Mouse (Mus musculus): ENCODE results near the gene Pmis2. TPM values are rescaled to one million over a fixed set of nuclear protein-coding genes. Genes with fewer than 3 reads are reported as not detected.
A peak's percentile ranks its signal among the peaks of the same experiment; 100 is the strongest.

Gene Pmis2
- polyA plus RNA-seq, 1 experiment from 2014 or later, result not detected

DNA sequence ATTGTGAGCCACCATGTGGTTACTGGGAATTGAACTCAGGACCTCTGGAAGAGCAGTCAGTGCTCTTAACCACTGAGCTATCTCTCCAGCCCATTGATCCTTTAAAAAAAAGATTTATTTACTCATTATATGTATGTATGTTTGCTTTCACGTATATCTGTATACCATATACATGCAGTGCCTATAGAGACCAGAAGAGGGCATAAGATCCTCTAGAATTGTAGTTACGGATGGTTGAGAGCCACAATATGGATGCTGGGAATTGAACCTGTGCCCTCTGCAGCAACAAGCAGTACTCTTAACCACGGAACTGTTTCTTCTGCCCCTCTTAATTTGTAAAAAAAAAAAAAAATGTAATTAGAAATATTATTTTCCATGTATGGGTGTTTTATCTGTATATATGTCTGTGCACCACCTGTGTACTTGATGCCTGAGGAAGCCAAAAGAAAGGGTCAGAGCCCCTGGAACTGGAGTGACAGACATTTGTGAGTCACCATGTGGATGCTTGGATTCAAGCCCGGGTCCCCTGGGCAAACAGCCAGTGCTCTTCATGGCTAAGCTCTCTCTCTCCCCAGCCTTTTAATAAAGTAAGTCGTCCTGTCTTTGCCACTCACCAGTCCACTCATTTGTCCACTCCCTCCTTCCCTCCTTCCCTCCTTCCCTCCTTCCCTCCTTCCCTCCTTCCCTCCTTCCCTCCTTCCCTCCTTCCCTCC, 7.0 kb upstream of the Pmis2 start:
- no peak overlapping the region for H3K4me3 ChIP-seq (ENCODE audit: low read depth, low read length)
- H3K4me2 ChIP-seq (replicated peaks; ENCODE audit: low read depth), result no peak overlapping the region
- no peaks in the 10 kb centered on the region for H3K27me3 ChIP-seq (ENCODE audit: control insufficient read depth, insufficient read depth, low read length)
- peak; percentile 57 for TF ChIP-seq CTCF (IDR thresholded peaks at IDR 0.05; ENCODE audit: low read depth)
- no peak for TF ChIP-seq EP300 (optimal IDR thresholded peaks at IDR 0.05)
- no peaks in the 10 kb centered on the region for H3K9me3 ChIP-seq (ENCODE audit: control insufficient read depth, low read length)
- WGBS, result 48% methylated on average over 5 of the region's 5 CpGs
- DNase-seq (ENCODE audit: low spot score) (no peak), ATAC-seq (ENCODE audit: low FRiP score, low TSS enrichment) (no peak)
- H3K9ac ChIP-seq (ENCODE audit: low read length), result no peak overlapping the region
- H3K27ac ChIP-seq (replicated peaks), result no peak overlapping the region
- H3K4me1 ChIP-seq (replicated peaks; ENCODE audit: control insufficient read depth, insufficient read depth), result no peaks in the 10 kb centered on the region
- no peaks in the 10 kb centered on the region for H3K36me3 ChIP-seq (ENCODE audit: control insufficient read depth, insufficient read depth, low read length)

DNA sequence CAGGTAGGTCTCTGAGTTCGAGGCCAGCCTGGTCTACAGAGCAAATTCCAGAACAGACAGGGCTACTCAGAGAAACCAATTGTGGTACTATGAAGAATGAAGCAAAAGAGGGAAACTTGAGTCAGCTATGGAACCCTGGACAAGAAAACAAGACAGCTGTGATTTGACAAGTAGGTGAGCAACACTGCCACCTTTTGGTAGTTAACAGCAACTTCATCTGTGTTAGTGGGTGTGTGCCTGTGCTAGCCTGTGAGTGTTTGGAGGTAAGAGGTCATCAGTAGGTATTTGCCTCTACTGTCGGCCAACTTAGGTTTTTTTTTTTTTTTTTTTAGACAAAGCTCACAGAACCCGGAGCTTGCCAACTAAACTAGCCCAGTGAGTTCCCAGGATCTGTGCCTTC, 2.2 kb downstream of the Pmis2 start:
- no peak overlapping the region for H3K4me3 ChIP-seq (ENCODE audit: low read depth, low read length)
- H3K36me3 ChIP-seq (ENCODE audit: control insufficient read depth, insufficient read depth, low read length), result no peaks in the 10 kb centered on the region
- no peak overlapping the region for H3K4me2 ChIP-seq (replicated peaks; ENCODE audit: low read depth)
- H3K9ac ChIP-seq (ENCODE audit: low read length), result no peak overlapping the region
- no peak overlapping the region for H3K27ac ChIP-seq (replicated peaks)
- 29% methylated on average over 3 of the region's 3 CpGs for WGBS
- ATAC-seq (ENCODE audit: low FRiP score, low TSS enrichment) (no peak), DNase-seq (ENCODE audit: low spot score) (no peak)
- no peaks in the 10 kb centered on the region for H3K9me3 ChIP-seq (ENCODE audit: control insufficient read depth, low read length)
- peaks cover 3% of the 10 kb centered on the region; the same call in 1 of the 2 replicates for H3K4me1 ChIP-seq (replicated peaks; ENCODE audit: control insufficient read depth, insufficient read depth)
- TF ChIP-seq EP300 (optimal IDR thresholded peaks at IDR 0.05) (no peak), CTCF (IDR thresholded peaks at IDR 0.05; ENCODE audit: low read depth) (peak; percentile 69)
- H3K27me3 ChIP-seq (ENCODE audit: control insufficient read depth, insufficient read depth, low read length), result no peaks in the 10 kb centered on the region

DNA sequence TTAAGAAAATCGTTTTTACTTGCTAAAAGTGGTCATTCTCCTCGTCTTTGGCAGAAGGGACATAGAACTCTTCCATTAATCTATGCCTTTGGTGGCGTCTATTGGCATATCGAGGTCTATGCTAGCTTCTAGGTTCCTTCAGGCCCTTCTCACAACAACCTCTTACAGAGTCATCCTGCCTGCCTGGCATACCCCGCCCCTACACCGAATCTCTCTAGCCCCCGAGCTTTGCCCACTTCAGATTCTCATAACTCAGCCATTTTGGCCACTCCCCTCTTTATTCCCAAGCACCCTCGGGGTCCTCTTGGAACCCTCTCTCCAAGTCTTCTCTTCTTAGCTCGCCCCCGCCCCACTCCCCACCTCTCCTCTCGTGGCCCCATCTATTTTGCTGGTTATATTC, 6.1 kb downstream of the Pmis2 start:
- Histone ChIP-seq H3K27ac (replicated peaks) (no peak overlapping the region), H3K36me3 (ENCODE audit: control insufficient read depth, insufficient read depth, low read length) (no peaks in the 10 kb centered on the region), H3K4me3 (ENCODE audit: low read depth, low read length) (peak overlapping the region; percentile 59), H3K4me2 (replicated peaks; ENCODE audit: low read depth) (peak overlapping the region; percentile 84), H3K9ac (ENCODE audit: low read length) (peak overlapping the region; percentile 73), H3K4me1 (replicated peaks; ENCODE audit: control insufficient read depth, insufficient read depth) (peaks cover 3% of the 10 kb centered on the region; the same call in 1 of the 2 replicates), H3K27me3 (ENCODE audit: control insufficient read depth, insufficient read depth, low read length) (no peaks in the 10 kb centered on the region), H3K9me3 (ENCODE audit: control insufficient read depth, low read length) (no peaks in the 10 kb centered on the region)
- ATAC-seq (ENCODE audit: low FRiP score, low TSS enrichment) (peak; percentile 13; the same call in 1 of the 2 replicates), DNase-seq (ENCODE audit: low spot score) (no peak)
- 2% methylated on average over 11 of the region's 11 CpGs for WGBS
- TF ChIP-seq CTCF (IDR thresholded peaks at IDR 0.05; ENCODE audit: low read depth), result no peak

DNA sequence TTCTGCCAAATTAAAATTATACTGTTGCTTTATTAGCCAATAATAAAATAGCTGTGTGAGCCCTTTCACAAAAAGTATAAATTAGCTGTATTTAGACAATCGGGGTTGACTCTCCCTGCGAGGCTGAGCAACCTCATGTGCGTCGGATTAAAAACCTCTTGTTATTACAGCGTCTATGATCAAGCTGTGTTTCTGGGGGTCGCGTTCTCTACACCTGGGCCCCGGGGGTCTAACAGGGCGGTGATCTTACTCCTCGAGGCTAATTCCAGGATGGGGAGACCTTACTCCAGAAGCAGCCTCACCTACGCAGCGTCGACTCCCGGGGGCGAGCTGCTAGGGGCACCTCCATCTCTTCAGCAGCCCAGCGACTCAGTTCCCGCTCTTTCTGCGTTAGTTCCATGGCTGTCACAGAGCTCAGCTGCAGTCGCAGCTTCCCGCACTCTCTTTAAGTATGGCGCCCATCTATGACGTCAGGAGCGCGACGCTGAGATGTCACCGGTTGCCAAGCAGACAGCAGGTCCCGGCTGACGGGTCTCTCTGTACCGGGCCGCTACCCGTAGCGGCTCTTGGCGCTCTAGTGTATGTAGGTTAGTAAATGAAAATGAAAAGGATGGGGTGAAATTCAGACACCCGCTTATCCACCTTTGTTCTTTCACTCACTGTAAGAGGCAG, 6.7 kb downstream of the Pmis2 start, which contains the start of gene Haus5:
Gene Haus5 (minus strand): TSS at position 466 of the 672 bp plus-strand sequence.
- peak within 1 kb of the TSS; percentile 59 for H3K4me3 ChIP-seq (ENCODE audit: low read depth, low read length)
- no peak within 1 kb of the TSS for H3K27ac ChIP-seq (replicated peaks)
- DNase-seq (ENCODE audit: low spot score) (peak; percentile 95), ATAC-seq (ENCODE audit: low FRiP score, low TSS enrichment) (peak; percentile 94)
- 1% methylated on average over 34 of the region's 34 CpGs for WGBS
- peak within 1 kb of the TSS; percentile 73 for H3K9ac ChIP-seq (ENCODE audit: low read length)
- peak within 1 kb of the TSS; percentile 84 for H3K4me2 ChIP-seq (replicated peaks; ENCODE audit: low read depth)
- TF ChIP-seq CTCF (IDR thresholded peaks at IDR 0.05; ENCODE audit: low read depth) (no peak), EP300 (optimal IDR thresholded peaks at IDR 0.05) (no peak)
- no peaks in the 10 kb centered on the region for H3K27me3 ChIP-seq (ENCODE audit: control insufficient read depth, insufficient read depth, low read length)
- no peaks in the 10 kb centered on the region for H3K9me3 ChIP-seq (ENCODE audit: control insufficient read depth, low read length)
- H3K4me1 ChIP-seq (replicated peaks; ENCODE audit: control insufficient read depth, insufficient read depth), result peaks cover 3% of the 10 kb centered on the region; the same call in 1 of the 2 replicates
- no peaks in the 10 kb centered on the region for H3K36me3 ChIP-seq (ENCODE audit: control insufficient read depth, insufficient read depth, low read length)

DNA sequence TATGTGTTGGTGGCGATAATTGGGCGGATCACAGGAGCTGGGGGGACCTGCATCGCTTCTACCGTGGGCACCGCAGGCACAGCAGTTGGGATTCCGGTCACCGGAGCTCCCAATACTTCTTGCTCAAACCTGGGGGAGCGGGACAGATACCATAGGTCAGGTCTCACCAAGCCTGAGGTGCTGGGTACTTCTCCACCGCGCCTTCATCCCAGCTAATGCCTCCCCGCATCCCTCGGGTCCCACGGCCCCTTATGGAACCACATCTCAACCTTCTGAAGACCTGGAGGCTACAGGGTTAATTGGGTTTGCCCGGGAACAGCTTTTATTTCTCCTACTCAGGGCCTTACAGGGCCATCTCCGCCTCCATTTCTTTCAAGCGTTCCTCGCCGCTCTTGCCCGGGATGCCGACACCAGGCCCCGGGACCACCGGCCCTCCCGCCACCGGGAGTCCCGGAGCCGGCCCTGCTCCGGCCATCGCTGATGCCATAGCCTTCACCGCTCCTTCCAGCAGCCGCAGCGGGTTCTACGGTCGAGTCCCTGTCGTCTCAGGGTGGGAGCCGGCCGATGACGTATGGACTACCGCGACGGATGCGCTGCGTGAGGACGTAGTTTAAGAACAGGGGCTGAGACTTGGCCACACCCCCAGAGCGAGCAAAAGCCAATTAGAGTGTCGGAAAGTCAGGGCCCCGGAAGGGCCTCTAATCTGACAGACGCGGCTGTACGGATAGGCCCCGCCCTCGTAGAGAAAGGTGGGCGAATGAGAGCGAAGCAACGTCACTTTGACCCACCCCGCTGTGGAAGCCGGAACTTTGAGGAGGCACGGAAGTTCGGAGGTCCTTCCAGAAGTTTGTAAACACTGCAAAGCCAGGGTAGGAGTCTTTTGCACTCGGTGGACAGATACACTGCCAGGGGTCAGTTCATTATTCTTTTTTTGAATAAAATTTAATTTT, 21.5 kb downstream of the Pmis2 start, which contains the start of gene Rbm42:
Gene Rbm42 (minus strand): TSS at position 727 of the 950 bp plus-strand sequence.
- Histone ChIP-seq H3K4me1 (replicated peaks; ENCODE audit: control insufficient read depth, insufficient read depth) (0 out of 2 replicates have a peak, but pooled peaks cover 2% of the 10 kb centered on the region), H3K9ac (ENCODE audit: low read length) (peak within 1 kb of the TSS; percentile 91), H3K4me2 (replicated peaks; ENCODE audit: low read depth) (peak within 1 kb of the TSS; percentile 96), H3K36me3 (ENCODE audit: control insufficient read depth, insufficient read depth, low read length) (peaks cover 22% of the 10 kb centered on the region), H3K27me3 (ENCODE audit: control insufficient read depth, insufficient read depth, low read length) (no peaks in the 10 kb centered on the region), H3K9me3 (ENCODE audit: control insufficient read depth, low read length) (no peaks in the 10 kb centered on the region), H3K27ac (replicated peaks) (peak within 1 kb of the TSS; percentile 79), H3K4me3 (ENCODE audit: low read depth, low read length) (peak within 1 kb of the TSS; percentile 92)
- WGBS, result under 1% methylated on average over 59 of the region's 59 CpGs
- DNase-seq (ENCODE audit: low spot score) (peak; percentile 98), ATAC-seq (ENCODE audit: low FRiP score, low TSS enrichment) (peak; percentile 99)
- TF ChIP-seq CTCF (IDR thresholded peaks at IDR 0.05; ENCODE audit: low read depth), result no peak
- no peak for TF ChIP-seq EP300 (optimal IDR thresholded peaks at IDR 0.05)
